Mouse (Mus musculus) CH12.LX (cell line): ENCODE data around the gene Rfxank.

Experiments used
- CTCF ChIP-seq, 2 experiments: IDR thresholded peaks in 1 of 2; conservative IDR thresholded peaks in 1 of 2; 2 replicates each; pipeline ENCODE4 v1.5.1; 2011 to 2012; ENCODE audit warnings: low read depth in 2 of 2, low read length in 2 of 2, improper control_type of control experiment in 1 of 2, inconsistent platforms in 1 of 2, mild to moderate bottlenecking in 1 of 2, moderate library complexity in 1 of 2
- POLR2AphosphoS2 ChIP-seq: IDR thresholded peaks from 2 replicates; pipeline ENCODE4 v1.6.1; 2011; ENCODE audit warnings: low read depth, low read length, improper control_type of control experiment
- TBP ChIP-seq: conservative IDR thresholded peaks from 2 replicates; pipeline ENCODE4 v1.6.1; 2011; ENCODE audit warnings: low read depth, low read length, improper control_type of control experiment

DNA sequence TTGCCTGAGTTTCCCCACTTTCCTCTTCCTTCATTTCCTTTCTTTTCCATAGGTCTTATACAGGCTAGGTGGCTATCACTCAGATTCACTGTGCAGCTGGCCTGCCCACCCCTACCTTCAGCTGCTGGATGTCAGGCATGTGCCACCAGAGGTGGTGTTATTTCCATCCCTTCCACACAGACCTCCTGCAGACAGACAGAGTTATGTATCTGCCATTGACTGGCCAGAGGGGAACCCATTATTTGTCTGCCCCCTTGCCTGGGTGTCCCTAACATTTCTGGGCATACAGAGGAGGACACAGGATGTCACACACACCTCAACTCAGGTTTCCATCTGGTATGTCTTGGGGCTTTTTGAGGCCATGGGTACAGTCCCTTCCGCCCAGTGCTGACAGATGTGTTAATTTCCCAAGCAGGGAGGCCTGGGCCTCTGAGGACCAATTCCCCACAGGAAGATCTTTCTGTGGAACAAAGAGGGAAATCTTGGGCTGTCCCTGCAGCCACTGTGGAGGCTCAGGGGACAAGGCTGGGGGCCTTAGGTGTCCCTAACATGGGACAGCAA lies 18.4 kb upstream of the Rfxank start:
- TF ChIP-seq TBP (0 out of 2 replicates have a peak, but pooled peaks have one; percentile 13), POLR2AphosphoS2 (no peak), CTCF (conservative IDR thresholded peaks at IDR 0.05 in 1 of 2, IDR thresholded peaks at IDR 0.05 in 1 of 2; ENCODE audit: low read depth in 2 of 2, low read length in 2 of 2) (no peak)
